Mouse (Mus musculus) midbrain, embryonic 12.5 days (tissue): Measurements from ENCODE around the gene Tubb4a. TPM values are rescaled to one million over a fixed set of nuclear protein-coding genes. Genes with fewer than 3 reads are reported as not detected.

Experiments
- ATAC-seq: fragments of 200-750 bp; cut with Nextera tagmentation; 2 replicates; pipeline ENCODE4 v1.8.0; 2017; ENCODE audit warnings: low read depth, moderate TSS enrichment, moderate library complexity; ENCODE audit not compliant: low FRiP score
- H3K27ac ChIP-seq: fragments of 300-500 bp; sonication (generic); replicated peaks from 2 replicates; pipeline ENCODE4 v1.5.1; 2016; ENCODE audit warnings: mild to moderate bottlenecking
- H3K27me3 ChIP-seq: fragments of 300-500 bp; sonication (generic); 2 replicates; pipeline ENCODE4 v1.6.1; 2016; ENCODE audit warnings: mild to moderate bottlenecking
- H3K36me3 ChIP-seq: fragments of 300-500 bp; sonication (generic); 2 replicates; pipeline ENCODE4 v1.6.1; 2016
- H3K4me1 ChIP-seq: fragments of 300-500 bp; sonication (generic); 2 replicates; pipeline ENCODE4 v1.6.1; 2016
- H3K4me2 ChIP-seq: fragments of 300-500 bp; sonication (generic); replicated peaks from 2 replicates; pipeline ENCODE4 v1.6.1; 2016; ENCODE audit warnings: mild to moderate bottlenecking, moderate library complexity
- H3K4me3 ChIP-seq: fragments of 300-500 bp; sonication (generic); 2 replicates; pipeline ENCODE4 v1.5.1; 2016; ENCODE audit warnings: mild to moderate bottlenecking
- H3K9ac ChIP-seq: fragments of 300-500 bp; sonication (generic); replicated peaks from 2 replicates; pipeline ENCODE4 v1.6.1; 2016; ENCODE audit warnings: mild to moderate bottlenecking, moderate library complexity
- H3K9me3 ChIP-seq: fragments of 300-500 bp; sonication (generic); 2 replicates; pipeline ENCODE4 v1.6.1; 2016; ENCODE audit warnings: mild to moderate bottlenecking
- whole genome bisulfite sequencing: fragments of 180-500 bp; shearing (Covaris S2); methylation state at CpG from one replicate; pipeline ENCODE4 v1.1.7; 2016; 5-methylcytosine and 5-hydroxymethylcytosine counted together
- polyA plus RNA-seq: library from polyadenylated mRNA; unstranded; fragments of >200 nt; fragmentation: Nextera tagmentation; extraction: Ambion mirVana; gene quantifications from 2 replicates; pipeline ENCODE4 v1.2.1, GENCODE M21; 2016

The Tubb4a gene
- polyA plus RNA-seq, 1 experiment from 2014 or later = 189 TPM

DNA sequence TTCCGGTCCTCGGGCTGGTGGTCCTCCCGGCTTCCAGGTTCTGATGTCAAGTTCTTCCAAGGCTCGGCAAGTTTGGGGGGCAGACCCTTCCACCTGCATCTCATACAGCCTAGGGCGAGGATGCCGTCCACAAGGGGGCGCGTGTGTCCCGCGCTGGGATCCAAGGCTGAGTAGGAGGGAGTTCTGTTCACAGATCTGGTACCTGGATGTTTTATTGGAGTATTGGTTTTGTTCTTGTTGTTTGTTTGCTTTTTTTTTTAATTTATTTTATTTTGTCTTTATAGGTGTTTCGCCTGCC lies 9.0 kb upstream of the Tubb4a start:
- peak; percentile 79 for ATAC-seq
- Histone ChIP-seq H3K27me3 (peaks cover 12% of the 10 kb centered on the region; the same call in 1 of the 2 replicates), H3K4me2 (peak overlapping the region; percentile 44), H3K4me1 (peaks cover 9% of the 10 kb centered on the region), H3K4me3 (peak overlapping the region; percentile 21; the same call in 1 of the 2 replicates), H3K36me3 (no peaks in the 10 kb centered on the region), H3K27ac (no peak overlapping the region), H3K9me3 (no peaks in the 10 kb centered on the region), H3K9ac (no peak overlapping the region)
- 1% methylated on average over 11 of the region's 11 CpGs for WGBS

DNA sequence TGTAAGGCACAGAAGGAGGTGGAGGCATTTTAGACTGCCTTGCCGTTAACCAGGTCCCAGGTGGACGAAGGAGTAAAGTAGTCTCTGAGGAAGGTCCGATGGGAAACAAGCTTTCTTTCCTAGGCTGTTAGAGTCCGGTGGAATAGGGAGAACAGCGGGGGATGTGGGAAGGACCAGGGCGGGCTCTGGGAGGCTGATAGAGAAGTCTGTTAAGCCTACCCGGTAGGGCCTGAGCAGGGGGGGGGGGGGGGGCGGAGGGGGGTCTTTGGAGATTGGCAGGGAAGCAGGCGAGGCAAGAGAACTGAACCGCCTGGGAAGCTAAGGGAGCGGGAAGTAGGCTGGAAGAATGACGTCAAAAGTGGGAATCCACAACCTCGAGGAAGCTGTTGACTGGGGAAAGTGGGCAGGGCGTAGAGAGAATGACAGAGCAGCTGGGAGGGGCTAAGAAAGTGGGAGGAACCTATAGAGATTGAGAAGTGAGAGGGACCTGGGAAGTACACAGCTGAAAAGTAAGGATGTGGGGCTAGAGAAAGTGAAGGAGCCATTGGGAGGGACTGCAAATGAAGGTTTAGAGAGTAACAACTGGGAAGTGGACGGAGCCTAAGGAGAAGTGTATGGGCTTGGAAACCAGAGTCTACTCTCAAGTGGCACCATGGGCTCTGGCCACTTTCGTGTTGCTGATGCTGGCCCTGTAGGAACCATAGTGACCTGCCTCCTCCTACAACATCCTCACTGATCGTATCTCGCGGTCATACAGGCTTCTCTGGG lies 8.5 kb upstream of the Tubb4a start:
- Histone ChIP-seq H3K4me3 (peak overlapping the region; percentile 21), H3K9ac (no peak overlapping the region), H3K9me3 (no peaks in the 10 kb centered on the region), H3K4me1 (peaks cover 9% of the 10 kb centered on the region), H3K4me2 (peak overlapping the region; percentile 44), H3K27me3 (peaks cover 12% of the 10 kb centered on the region; the same call in 1 of the 2 replicates), H3K27ac (no peak overlapping the region), H3K36me3 (no peaks in the 10 kb centered on the region)
- 1% methylated on average over 18 of the region's 19 CpGs for WGBS
- ATAC-seq = peak; percentile 78

DNA sequence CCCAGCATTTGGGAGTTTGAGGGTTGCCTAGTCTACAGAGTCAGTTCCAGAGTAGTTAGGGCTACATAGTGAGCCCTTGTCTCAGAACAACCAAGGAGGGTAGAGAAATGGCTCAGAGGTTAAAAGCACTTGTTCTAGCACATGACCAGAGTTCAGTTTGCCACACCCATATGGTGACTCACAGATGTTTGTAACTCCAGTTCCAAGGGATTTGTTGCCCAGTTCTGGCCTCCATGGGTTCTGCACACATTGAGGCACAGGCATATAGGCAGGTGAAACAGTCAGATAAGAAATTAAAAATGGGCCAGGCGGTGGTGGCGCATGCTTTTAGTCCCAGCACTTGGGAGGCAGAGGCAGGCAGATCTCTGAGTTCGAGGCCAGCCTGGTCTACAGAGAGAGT lies 6.6 kb upstream of the Tubb4a start:
- Histone ChIP-seq H3K9me3 (no peaks in the 10 kb centered on the region), H3K4me1 (peaks cover 9% of the 10 kb centered on the region), H3K9ac (no peak overlapping the region), H3K27ac (no peak overlapping the region), H3K27me3 (peaks cover 12% of the 10 kb centered on the region; the same call in 1 of the 2 replicates), H3K4me2 (no peak overlapping the region), H3K4me3 (no peak overlapping the region), H3K36me3 (no peaks in the 10 kb centered on the region)
- ATAC-seq = no peak
- WGBS = 96% methylated on average over 3 of the region's 3 CpGs

- ATAC-seq = no peak
- H3K9ac ChIP-seq = no peak overlapping the region
Measured at GRCm38 (mm10) chr17:57085970-57086757, 1.4 kb downstream of the Tubb4a start.

GRCm38 (mm10) chr17:57082481-57082880 lies 5.1 kb downstream of the Tubb4a start:
- Histone ChIP-seq H3K9me3 (no peaks in the 10 kb centered on the region), H3K27ac (no peak overlapping the region), H3K9ac (no peak overlapping the region), H3K4me2 (no peak overlapping the region), H3K27me3 (0 out of 2 replicates have a peak, but pooled peaks cover under 1% of the 10 kb centered on the region), H3K4me1 (peaks cover 11% of the 10 kb centered on the region), H3K4me3 (no peak overlapping the region), H3K36me3 (peaks cover 39% of the 10 kb centered on the region)
- 89% methylated on average over 5 of the region's 5 CpGs for WGBS
- ATAC-seq = no peak

More at GRCm38 (mm10) chr17:57085970-57086757, 1.4 kb downstream of the Tubb4a start:
- H3K4me1 ChIP-seq = peaks cover 11% of the 10 kb centered on the region
- no peaks in the 10 kb centered on the region for H3K9me3 ChIP-seq
- H3K36me3 ChIP-seq = peaks cover 21% of the 10 kb centered on the region
- peak overlapping the region; percentile 58 for H3K4me2 ChIP-seq
- 0 out of 2 replicates have a peak, but pooled peaks cover 15% of the 10 kb centered on the region for H3K27me3 ChIP-seq
- WGBS = 94% methylated on average over 11 of the region's 11 CpGs
- no peak overlapping the region for H3K27ac ChIP-seq
- peak overlapping the region; percentile 59 for H3K4me3 ChIP-seq

- H3K36me3 ChIP-seq = peaks cover 39% of the 10 kb centered on the region
- no peak overlapping the region for H3K4me2 ChIP-seq
- no peak overlapping the region for H3K9ac ChIP-seq
- H3K27ac ChIP-seq = no peak overlapping the region
- no peak overlapping the region for H3K4me3 ChIP-seq
- ATAC-seq = no peak
- peaks cover 5% of the 10 kb centered on the region; the same call in 1 of the 2 replicates for H3K4me1 ChIP-seq
- H3K27me3 ChIP-seq = 0 out of 2 replicates have a peak, but pooled peaks cover 4% of the 10 kb centered on the region
- no peaks in the 10 kb centered on the region for H3K9me3 ChIP-seq
- 94% methylated on average over 31 of the region's 31 CpGs for WGBS
Measured at GRCm38 (mm10) chr17:57081234-57081842, 6.2 kb downstream of the Tubb4a start.

DNA sequence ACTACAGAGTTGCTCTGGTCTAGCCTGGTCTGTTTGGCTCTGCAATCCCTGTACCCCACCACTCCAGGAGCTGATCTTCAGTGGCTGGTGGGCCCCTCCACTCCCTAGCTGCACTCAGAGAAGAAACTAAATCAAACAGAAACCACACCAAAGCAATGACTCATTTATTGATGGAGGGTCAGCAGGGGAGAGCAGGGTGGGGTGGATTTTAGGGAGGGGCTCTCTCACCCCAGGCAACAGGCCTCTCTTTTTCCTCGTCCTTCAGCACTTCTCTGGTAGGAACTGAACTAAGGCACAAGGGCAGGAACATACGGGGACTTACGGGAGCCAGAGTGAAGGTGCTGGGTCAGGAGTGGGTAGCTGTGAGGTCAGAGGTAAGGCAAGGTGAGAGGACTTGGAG lies 7.7 kb downstream of the Tubb4a start:
- Histone ChIP-seq H3K9me3 (no peaks in the 10 kb centered on the region), H3K27ac (no peak overlapping the region), H3K4me1 (no peaks in the 10 kb centered on the region; the same call in 1 of the 2 replicates), H3K4me3 (no peak overlapping the region), H3K4me2 (no peak overlapping the region), H3K9ac (no peak overlapping the region), H3K36me3 (peaks cover 35% of the 10 kb centered on the region), H3K27me3 (0 out of 2 replicates have a peak, but pooled peaks cover 4% of the 10 kb centered on the region)
- 68% methylated on average over 3 of the region's 3 CpGs for WGBS
- ATAC-seq = no peak

- H3K4me2 ChIP-seq = no peak within 1 kb of the TSS
- 52% methylated on average over 6 of the region's 6 CpGs for WGBS
- peaks cover 31% of the 10 kb centered on the region for H3K36me3 ChIP-seq
- H3K9ac ChIP-seq = no peak within 1 kb of the TSS
- H3K4me1 ChIP-seq = no peaks in the 10 kb centered on the region; the same call in 1 of the 2 replicates
- no peak for ATAC-seq
- no peaks in the 10 kb centered on the region for H3K9me3 ChIP-seq
- H3K27ac ChIP-seq = no peak within 1 kb of the TSS
- H3K27me3 ChIP-seq = 0 out of 2 replicates have a peak, but pooled peaks cover 4% of the 10 kb centered on the region
- no peak within 1 kb of the TSS for H3K4me3 ChIP-seq
Measured at GRCm38 (mm10) chr17:57078336-57078735, 9.2 kb downstream of the Tubb4a start, which contains the start of gene Dennd1c. Gene Dennd1c, minus strand, starts transcription at chr17:57078514.

GRCm38 (mm10) chr17:57076916-57077315 lies 10.7 kb downstream of the Tubb4a start:
- ATAC-seq = no peak
- 73% methylated on average over 3 of the region's 3 CpGs for WGBS
- H3K4me3 ChIP-seq = no peak overlapping the region
- H3K36me3 ChIP-seq = peaks cover 25% of the 10 kb centered on the region
- no peaks in the 10 kb centered on the region; the same call in 1 of the 2 replicates for H3K4me1 ChIP-seq
- H3K4me2 ChIP-seq = no peak overlapping the region
- H3K9ac ChIP-seq = no peak overlapping the region
- H3K9me3 ChIP-seq = no peaks in the 10 kb centered on the region
- 0 out of 2 replicates have a peak, but pooled peaks cover 4% of the 10 kb centered on the region for H3K27me3 ChIP-seq
- no peak overlapping the region for H3K27ac ChIP-seq

GRCm38 (mm10) chr17:57070699-57071098 lies 16.9 kb downstream of the Tubb4a start:
- Histone ChIP-seq H3K4me3 (peak overlapping the region; percentile 20), H3K4me1 (peaks cover 7% of the 10 kb centered on the region; the same call in 1 of the 2 replicates), H3K27me3 (no peaks in the 10 kb centered on the region; the same call in 1 of the 2 replicates), H3K9me3 (no peaks in the 10 kb centered on the region), H3K36me3 (no peaks in the 10 kb centered on the region), H3K9ac (no peak overlapping the region), H3K4me2 (peak overlapping the region; percentile 42), H3K27ac (no peak overlapping the region)
- ATAC-seq = peak; percentile 42; the same call in 1 of the 2 replicates
- 3% methylated on average over 11 of the region's 11 CpGs for WGBS

DNA sequence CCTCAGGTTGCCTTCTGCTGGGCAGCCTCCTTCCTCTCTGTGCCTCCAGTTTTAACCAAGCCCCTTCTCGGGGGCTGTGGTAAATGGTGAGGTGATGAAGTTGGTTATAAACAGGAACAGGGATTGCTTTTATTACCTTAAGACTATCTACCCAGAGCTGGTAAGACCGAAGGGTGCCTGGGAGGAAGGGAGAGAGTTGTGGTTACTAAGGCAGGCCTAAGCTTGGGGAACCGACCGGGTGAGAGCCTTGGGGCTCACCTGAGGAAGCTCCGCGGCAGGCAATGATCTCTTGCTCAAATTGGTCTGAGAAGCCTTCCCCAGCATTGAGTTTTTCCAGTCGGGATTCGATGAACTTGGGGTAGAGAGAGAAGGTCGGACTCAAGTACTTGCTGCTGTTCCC lies 17.3 kb downstream of the Tubb4a start:
- Histone ChIP-seq H3K4me1 (peaks cover 7% of the 10 kb centered on the region; the same call in 1 of the 2 replicates), H3K9me3 (no peaks in the 10 kb centered on the region), H3K9ac (no peak overlapping the region), H3K27me3 (peaks cover 3% of the 10 kb centered on the region), H3K36me3 (no peaks in the 10 kb centered on the region), H3K27ac (no peak overlapping the region), H3K4me3 (peak overlapping the region; percentile 20), H3K4me2 (peak overlapping the region; percentile 42)
- ATAC-seq = peak; percentile 17; the same call in 1 of the 2 replicates
- WGBS = 11% methylated on average over 9 of the region's 9 CpGs
